Mouse (Mus musculus): Measurements from ENCODE around the gene Stim1. TPM values are rescaled to one million over a fixed set of nuclear protein-coding genes. Genes with fewer than 3 reads are reported as not detected.
"Not testable (repeated sequence)": the region's sequence is repeated elsewhere in the genome, so short reads cannot be mapped to it uniquely, and the experiment has no call there.

Gene Stim1
- total and polyA plus RNA-seq, 2 experiments = 15.7 to 28.0 TPM

- Histone ChIP-seq H3K4me1 (ENCODE audit: control insufficient read depth, insufficient read depth, low read length) (0 out of 2 replicates have a peak, but pooled peaks cover 4% of the 10 kb centered on the region), H3K27me3 (ENCODE audit: control insufficient read depth, insufficient read depth, low read length) (no peaks in the 10 kb centered on the region), H3K4me3 (ENCODE audit: insufficient read depth, low read depth, low read length) (no peak within 1 kb of the TSS), H3K27ac (replicated peaks; ENCODE audit: insufficient read depth, low read depth, low read length) (no peak within 1 kb of the TSS), H3K79me2 (ENCODE audit: control insufficient read depth, insufficient read depth, low read length) (no peaks in the 10 kb centered on the region), H3K9ac (ENCODE audit: low read depth, low read length) (no peak within 1 kb of the TSS), H3K36me3 (ENCODE audit: control insufficient read depth, insufficient read depth, low read length) (no peaks in the 10 kb centered on the region)
- no peak for DNase-seq (ENCODE audit: extremely low read depth, low read depth, low spot score)
- WGBS = 97% methylated on average over 4 of the region's 4 CpGs
- no peak for TF ChIP-seq POLR2A (IDR thresholded peaks at IDR 0.05; ENCODE audit: extremely low read depth, insufficient read depth, low read length)
- no peak for TF ChIP-seq CTCF (IDR thresholded peaks at IDR 0.05; ENCODE audit: low read depth, low read length)
Measured at GRCm38 (mm10) chr7:102481579-102481978, 214.0 kb downstream of the Stim1 start, which contains the start of gene Olfr543. Gene Olfr543 (minus strand): TSS chr7:102481679.

- Histone ChIP-seq H3K9ac (ENCODE audit: low read depth, low read length) (no peak overlapping the region), H3K27me3 (ENCODE audit: control insufficient read depth, insufficient read depth, low read length) (no peaks in the 10 kb centered on the region), H3K79me2 (ENCODE audit: control insufficient read depth, insufficient read depth, low read length) (no peaks in the 10 kb centered on the region), H3K4me3 (ENCODE audit: insufficient read depth, low read depth, low read length) (no peak overlapping the region), H3K36me3 (ENCODE audit: control insufficient read depth, insufficient read depth, low read length) (no peaks in the 10 kb centered on the region), H3K27ac (replicated peaks; ENCODE audit: insufficient read depth, low read depth, low read length) (no peak overlapping the region), H3K4me1 (ENCODE audit: control insufficient read depth, insufficient read depth, low read length) (0 out of 2 replicates have a peak, but pooled peaks cover 4% of the 10 kb centered on the region)
- DNase-seq (ENCODE audit: extremely low read depth, low read depth, low spot score) = no peak
- WGBS = 78% methylated on average over 2 of the region's 2 CpGs
- no peak for TF ChIP-seq POLR2A (IDR thresholded peaks at IDR 0.05; ENCODE audit: extremely low read depth, insufficient read depth, low read length)
- TF ChIP-seq CTCF (IDR thresholded peaks at IDR 0.05; ENCODE audit: low read depth, low read length) = no peak
Measured at GRCm38 (mm10) chr7:102483665-102484064, 216.1 kb downstream of the Stim1 start.

DNA sequence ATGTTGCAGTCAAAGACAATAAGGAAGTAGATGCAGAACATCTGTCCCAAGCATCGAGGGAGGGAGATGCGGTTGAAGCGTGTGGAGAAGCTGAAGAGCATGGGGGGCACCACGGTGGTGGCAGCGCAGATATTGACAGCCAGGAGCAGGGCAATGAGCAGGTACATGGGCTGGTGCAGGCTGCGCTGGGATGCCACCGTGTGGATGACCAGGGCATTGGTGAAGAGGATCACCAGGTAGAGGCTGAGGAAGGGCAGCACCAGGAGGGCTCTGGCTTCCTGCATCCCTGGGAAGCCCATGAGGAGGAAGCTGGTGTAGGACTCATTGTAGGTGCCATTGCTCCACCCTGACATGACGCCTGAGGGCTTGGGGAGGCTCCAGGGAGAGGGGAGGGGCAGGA, 217.2 kb downstream of the Stim1 start:
- not testable (repeated sequence) for H3K4me3 ChIP-seq (ENCODE audit: insufficient read depth, low read depth, low read length); H3K27ac ChIP-seq (replicated peaks; ENCODE audit: insufficient read depth, low read depth, low read length); H3K27me3 ChIP-seq (ENCODE audit: control insufficient read depth, insufficient read depth, low read length); DNase-seq (ENCODE audit: extremely low read depth, low read depth, low spot score); H3K79me2 ChIP-seq (ENCODE audit: control insufficient read depth, insufficient read depth, low read length); H3K4me1 ChIP-seq (ENCODE audit: control insufficient read depth, insufficient read depth, low read length); H3K36me3 ChIP-seq (ENCODE audit: control insufficient read depth, insufficient read depth, low read length); H3K9ac ChIP-seq (ENCODE audit: low read depth, low read length)
- WGBS = 58% methylated on average over 8 of the region's 8 CpGs

GRCm38 (mm10) chr7:102486105-102486504, 218.5 kb downstream of the Stim1 start:
- Histone ChIP-seq H3K4me3 (ENCODE audit: insufficient read depth, low read depth, low read length) (no peak overlapping the region), H3K9ac (ENCODE audit: low read depth, low read length) (no peak overlapping the region), H3K79me2 (ENCODE audit: control insufficient read depth, insufficient read depth, low read length) (no peaks in the 10 kb centered on the region), H3K27ac (replicated peaks; ENCODE audit: insufficient read depth, low read depth, low read length) (no peak overlapping the region), H3K36me3 (ENCODE audit: control insufficient read depth, insufficient read depth, low read length) (no peaks in the 10 kb centered on the region), H3K4me1 (ENCODE audit: control insufficient read depth, insufficient read depth, low read length) (no peaks in the 10 kb centered on the region), H3K27me3 (ENCODE audit: control insufficient read depth, insufficient read depth, low read length) (no peaks in the 10 kb centered on the region)
- 70% methylated on average over 1 of the region's 1 CpGs for WGBS
- TF ChIP-seq POLR2A (IDR thresholded peaks at IDR 0.05; ENCODE audit: extremely low read depth, insufficient read depth, low read length) = no peak
- TF ChIP-seq CTCF (IDR thresholded peaks at IDR 0.05; ENCODE audit: low read depth, low read length) = no peak
- DNase-seq (ENCODE audit: extremely low read depth, low read depth, low spot score) = no peak

Other genes with a start within 250 kb of the Stim1 start
- 15.7 TPM in 2 replicates for gene Il18bp, start 249.1 kb upstream of the Stim1 start, total RNA-seq (2014; rRNA removed)
- 14.2 and 26.4 TPM in 2 replicates for gene Il18bp, start 249.1 kb upstream of the Stim1 start, polyA plus RNA-seq (2012; rRNA removed)
- gene Rnf121, start 202.3 kb upstream of the Stim1 start, total RNA-seq (2014; rRNA removed) = 16.2 and 17.1 TPM in 2 replicates
- 18.3 and 21.1 TPM in 2 replicates for gene Rnf121, start 202.3 kb upstream of the Stim1 start, polyA plus RNA-seq (2012; rRNA removed)
- 4.8 and 4.9 TPM in 2 replicates for gene Xndc1, start 202.3 kb upstream of the Stim1 start, total RNA-seq (2014; rRNA removed)
- gene Xndc1, start 202.3 kb upstream of the Stim1 start, polyA plus RNA-seq (2012; rRNA removed) = 3.2 and 5.9 TPM in 2 replicates
- 0.18 and 0.74 TPM in 2 replicates for gene Xntrpc, start 202.1 kb upstream of the Stim1 start, total RNA-seq (2014; rRNA removed)
- gene Xntrpc, start 202.1 kb upstream of the Stim1 start, polyA plus RNA-seq (2012; rRNA removed) = 0.75 and 0.83 TPM in 2 replicates
- 0.09 TPM in 1 of 2 replicates, not detected in the other for gene Trpc2, start 184.7 kb upstream of the Stim1 start, total RNA-seq (2014; rRNA removed)
- 0.04 TPM in 1 of 2 replicates, not detected in the other for gene Trpc2, start 184.7 kb upstream of the Stim1 start, polyA plus RNA-seq (2012; rRNA removed)
- gene Art1, start 166.1 kb upstream of the Stim1 start, total RNA-seq (2014; rRNA removed) = 0.28 TPM in 1 of 2 replicates, not detected in the other
- not detected in 2 replicates for gene Art1, start 166.1 kb upstream of the Stim1 start, polyA plus RNA-seq (2012; rRNA removed)
- gene Art5, start 158.3 kb upstream of the Stim1 start, total RNA-seq (2014; rRNA removed) = not detected in 2 replicates
- not detected in 2 replicates for gene Art5, start 158.3 kb upstream of the Stim1 start, polyA plus RNA-seq (2012; rRNA removed)
- gene Chrna10, start 151.0 kb upstream of the Stim1 start, total RNA-seq (2014; rRNA removed) = not detected in 2 replicates
- gene Chrna10, start 151.0 kb upstream of the Stim1 start, polyA plus RNA-seq (2012; rRNA removed) = 0.04 TPM in 1 of 2 replicates, not detected in the other
- gene Nup98, start 57.6 kb upstream of the Stim1 start, total RNA-seq (2014; rRNA removed) = 14.0 and 16.1 TPM in 2 replicates
- 5.2 and 6.7 TPM in 2 replicates for gene Nup98, start 57.6 kb upstream of the Stim1 start, polyA plus RNA-seq (2012; rRNA removed)
- 27.8 and 29.4 TPM in 2 replicates for gene Pgap2, start 57.6 kb upstream of the Stim1 start, total RNA-seq (2014; rRNA removed)
- 77.9 and 89.6 TPM in 2 replicates for gene Pgap2, start 57.6 kb upstream of the Stim1 start, polyA plus RNA-seq (2012; rRNA removed)
- 3.9 and 6.6 TPM in 2 replicates for gene Rhog, start 11.8 kb upstream of the Stim1 start, total RNA-seq (2014; rRNA removed)
- 22.4 and 26.3 TPM in 2 replicates for gene Rhog, start 11.8 kb upstream of the Stim1 start, polyA plus RNA-seq (2012; rRNA removed)
- gene Rrm1, start 173.9 kb downstream of the Stim1 start, total RNA-seq (2014; rRNA removed) = 7.9 and 10.4 TPM in 2 replicates
- gene Rrm1, start 173.9 kb downstream of the Stim1 start, polyA plus RNA-seq (2012; rRNA removed) = 2.2 and 2.3 TPM in 2 replicates
- gene Olfr543, start 213.9 kb downstream of the Stim1 start, total RNA-seq (2014; rRNA removed) = not detected in 2 replicates
- not detected in 2 replicates for gene Olfr543, start 213.9 kb downstream of the Stim1 start, polyA plus RNA-seq (2012; rRNA removed)
- not detected in 2 replicates for gene Olfr544, start 220.5 kb downstream of the Stim1 start, total RNA-seq (2014; rRNA removed)
- gene Olfr544, start 220.5 kb downstream of the Stim1 start, polyA plus RNA-seq (2012; rRNA removed) = not detected in 2 replicates
- gene Olfr545, start 231.8 kb downstream of the Stim1 start, total RNA-seq (2014; rRNA removed) = not detected in 2 replicates
- gene Olfr545, start 231.8 kb downstream of the Stim1 start, polyA plus RNA-seq (2012; rRNA removed) = not detected in 2 replicates